Mouse (Mus musculus) CH12.LX (cell line): ENCODE results near the gene Slx1b.

Experiments used
- CTCF ChIP-seq, 2 experiments: IDR thresholded peaks in 1 of 2; conservative IDR thresholded peaks in 1 of 2; 2 replicates each; pipeline ENCODE4 v1.5.1; 2011 to 2012; ENCODE audit warnings: low read depth in 2 of 2, low read length in 2 of 2, improper control_type of control experiment in 1 of 2, inconsistent platforms in 1 of 2, mild to moderate bottlenecking in 1 of 2, moderate library complexity in 1 of 2
- EP300 ChIP-seq: IDR thresholded peaks from 2 replicates; pipeline ENCODE4 v1.6.1; 2011; ENCODE audit warnings: low read length, improper control_type of control experiment
- ETS1 ChIP-seq: conservative IDR thresholded peaks from 2 replicates; pipeline ENCODE4 v1.6.1; 2012; ENCODE audit warnings: low read depth, mild to moderate bottlenecking, inconsistent platforms, low read length, improper control_type of control experiment, moderate library complexity
- KAT2A ChIP-seq: IDR thresholded peaks from 2 replicates; pipeline ENCODE4 v1.6.1; 2012; ENCODE audit warnings: low read length, improper control_type of control experiment, inconsistent platforms; ENCODE audit not compliant: insufficient replicate concordance
- MAX ChIP-seq: IDR thresholded peaks from 2 replicates; pipeline ENCODE4 v1.6.1; 2011; ENCODE audit warnings: low read length, improper control_type of control experiment
- MEF2A ChIP-seq: IDR thresholded peaks from 2 replicates; pipeline ENCODE4 v1.6.1; 2014; ENCODE audit warnings: low read depth, mild to moderate bottlenecking, inconsistent platforms, low read length, improper control_type of control experiment, borderline replicate concordance
- POLR2A ChIP-seq: IDR thresholded peaks from 2 replicates; pipeline ENCODE4 v1.6.1; 2011; ENCODE audit warnings: low read depth, mild to moderate bottlenecking, improper control_type of control experiment, low read length
- SMC3 ChIP-seq: IDR thresholded peaks from 2 replicates; pipeline ENCODE4 v1.6.1; 2011; ENCODE audit warnings: low read depth, low read length, improper control_type of control experiment

GRCm38 (mm10) chr7:126693781-126694180 is 1.8 kb downstream of the Slx1b start:
- no peak for TF ChIP-seq EP300
- no peak for TF ChIP-seq MEF2A
- no peak for TF ChIP-seq MAX
- no peak for TF ChIP-seq POLR2A
- no peak for TF ChIP-seq CTCF (conservative IDR thresholded peaks at IDR 0.05 in 1 of 2, IDR thresholded peaks at IDR 0.05 in 1 of 2; ENCODE audit: low read depth in 2 of 2, low read length in 2 of 2)
- TF ChIP-seq KAT2A, result no peak
- TF ChIP-seq ETS1, result no peak
- no peak for TF ChIP-seq SMC3
